Mouse (Mus musculus): ENCODE measurements around the gene C030005K15Rik. TPM values are rescaled to one million over a fixed set of nuclear protein-coding genes. Genes with fewer than 3 reads are reported as not detected.

Gene C030005K15Rik
- polyA plus RNA-seq, 1 experiment = not detected

DNA sequence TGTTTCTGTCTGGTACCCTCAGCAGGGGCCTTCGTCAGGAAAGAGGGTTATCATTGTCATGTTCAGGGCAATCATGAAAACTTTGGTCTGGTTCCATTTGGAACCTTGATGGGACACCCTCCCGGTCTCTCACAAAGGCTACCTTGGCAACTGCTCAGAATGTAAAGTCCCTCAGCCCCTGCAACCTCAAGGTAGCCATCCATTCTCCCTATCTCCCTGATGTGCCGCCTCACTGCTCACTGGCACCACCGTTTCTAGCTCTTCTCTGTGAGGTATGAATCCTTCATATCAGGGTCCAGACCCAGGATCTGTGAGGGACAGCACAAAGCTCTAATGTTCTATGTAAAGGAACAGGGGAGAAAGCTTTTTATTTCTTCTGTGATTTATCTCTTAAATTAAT lies 12.0 kb downstream of the C030005K15Rik start:
- Histone ChIP-seq H3K27ac (ENCODE audit: insufficient read depth, low read length) (no peak overlapping the region), H3K4me1 (ENCODE audit: control insufficient read depth, insufficient read depth, low read length) (no peaks in the 10 kb centered on the region), H3K4me3 (ENCODE audit: insufficient read depth, low read length) (no peak overlapping the region)
- no peak for TF ChIP-seq POLR2A (IDR thresholded peaks at IDR 0.05; ENCODE audit: low read depth, low read length)

DNA sequence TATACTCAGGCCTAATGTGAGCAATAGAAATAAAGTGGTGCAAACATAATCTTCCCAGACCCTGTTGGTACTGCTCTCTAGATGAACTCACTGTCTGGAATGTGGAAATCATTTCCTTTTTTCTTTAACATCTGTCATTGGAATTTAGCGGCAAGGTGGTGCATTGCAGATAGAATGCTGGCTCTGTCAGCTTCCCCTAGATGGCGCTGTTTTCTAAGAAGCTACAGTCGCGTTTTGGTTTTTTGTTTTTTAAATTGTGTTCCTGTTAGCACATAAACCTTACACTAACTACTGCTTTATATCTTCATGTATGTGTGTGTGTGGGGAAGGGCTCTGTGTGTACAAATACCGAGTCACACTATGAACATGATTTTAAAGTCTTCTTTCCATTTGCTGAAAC lies 13.9 kb downstream of the C030005K15Rik start:
- H3K27ac ChIP-seq (ENCODE audit: insufficient read depth, low read length) = no peak overlapping the region
- no peak overlapping the region for H3K4me3 ChIP-seq (ENCODE audit: insufficient read depth, low read length)
- TF ChIP-seq CTCF (IDR thresholded peaks at IDR 0.05; ENCODE audit: borderline replicate concordance, insufficient read depth, low read length) = no peak
- no peak for TF ChIP-seq POLR2A (IDR thresholded peaks at IDR 0.05; ENCODE audit: low read depth, low read length)
- no peaks in the 10 kb centered on the region for H3K4me1 ChIP-seq (ENCODE audit: control insufficient read depth, insufficient read depth, low read length)

DNA sequence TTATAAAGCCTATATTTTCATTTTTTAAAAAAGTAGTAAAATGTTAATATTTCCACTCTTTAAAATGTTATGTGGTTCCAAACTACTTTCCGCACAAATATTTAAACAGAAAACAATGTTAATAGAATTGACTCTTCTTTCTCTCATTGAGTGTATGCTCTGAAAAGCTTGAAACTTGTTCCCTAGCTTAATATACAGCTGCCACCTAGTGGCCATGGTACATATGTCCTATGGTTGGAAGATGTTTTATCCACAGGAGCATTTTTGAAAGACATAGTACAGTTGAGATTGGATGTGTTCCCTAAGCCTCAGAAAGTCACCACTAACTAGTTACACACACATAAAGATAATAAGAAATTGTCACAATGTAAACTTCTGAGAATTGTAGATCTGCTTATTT lies 22.0 kb downstream of the C030005K15Rik start:
- TF ChIP-seq CTCF (IDR thresholded peaks at IDR 0.05; ENCODE audit: borderline replicate concordance, insufficient read depth, low read length) = no peak
- no peak for TF ChIP-seq POLR2A (IDR thresholded peaks at IDR 0.05; ENCODE audit: low read depth, low read length)
- Histone ChIP-seq H3K27ac (ENCODE audit: insufficient read depth, low read length) (no peak overlapping the region), H3K4me1 (ENCODE audit: control insufficient read depth, insufficient read depth, low read length) (no peaks in the 10 kb centered on the region), H3K4me3 (ENCODE audit: insufficient read depth, low read length) (no peak overlapping the region)

DNA sequence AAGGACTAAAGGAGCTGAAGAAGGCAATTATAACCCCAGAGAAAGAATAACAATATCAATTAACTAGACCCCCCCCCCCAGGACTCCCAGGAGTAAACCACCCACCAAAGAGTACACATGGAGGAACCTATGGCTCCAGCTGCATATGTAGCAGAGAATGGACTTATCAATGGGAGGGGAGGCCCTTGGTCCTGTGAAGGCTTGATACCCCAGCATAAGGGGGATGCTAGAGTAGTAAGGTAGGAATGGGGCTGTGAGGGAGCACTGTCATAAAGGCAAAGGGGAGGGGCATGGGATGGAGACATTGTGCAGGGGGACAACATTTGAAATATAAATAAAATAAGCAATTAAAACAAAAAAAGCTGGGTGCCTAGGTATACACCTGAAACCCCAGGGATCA lies 24.2 kb downstream of the C030005K15Rik start:
- Histone ChIP-seq H3K27ac (ENCODE audit: insufficient read depth, low read length) (no peak overlapping the region), H3K4me3 (ENCODE audit: insufficient read depth, low read length) (no peak overlapping the region), H3K4me1 (ENCODE audit: control insufficient read depth, insufficient read depth, low read length) (no peaks in the 10 kb centered on the region)
- TF ChIP-seq CTCF (IDR thresholded peaks at IDR 0.05; ENCODE audit: borderline replicate concordance, insufficient read depth, low read length) (no peak), POLR2A (IDR thresholded peaks at IDR 0.05; ENCODE audit: low read depth, low read length) (no peak)

DNA sequence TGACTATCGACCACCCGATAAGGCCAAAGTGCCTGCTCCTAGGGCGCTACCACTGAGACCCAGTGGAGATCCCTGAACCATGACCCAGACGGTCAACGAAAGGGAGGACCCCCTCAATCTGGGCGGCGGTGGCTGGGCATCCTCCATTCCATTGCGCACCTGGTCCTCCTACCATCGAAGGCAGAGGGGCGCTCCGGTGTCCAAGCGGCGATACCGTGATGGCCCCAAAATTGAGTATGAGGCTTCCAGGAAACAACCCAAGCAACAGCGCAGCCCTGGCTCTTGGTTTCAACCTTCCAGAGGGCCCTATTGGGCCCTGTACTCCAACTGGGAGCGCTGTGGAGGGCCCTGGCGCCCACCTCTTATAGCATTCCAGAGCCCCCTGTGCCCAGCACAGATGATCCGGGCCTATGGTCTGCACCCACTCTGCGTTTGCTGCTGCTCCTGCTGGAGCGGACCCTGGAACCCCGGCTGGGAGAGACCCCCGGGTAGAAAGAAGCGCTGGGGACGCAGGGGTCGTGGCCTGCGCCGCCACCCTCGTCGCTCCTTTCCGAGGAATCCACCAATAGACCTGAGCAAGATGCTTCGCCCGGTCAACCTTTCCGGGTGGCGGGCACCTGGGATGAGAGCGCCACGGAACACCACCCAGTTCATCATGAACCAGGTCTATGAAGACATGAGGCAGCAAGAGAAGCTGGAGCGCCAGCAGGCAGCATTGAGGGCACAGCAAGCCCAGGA lies 33.0 kb downstream of the C030005K15Rik start:
- Histone ChIP-seq H3K4me1 (ENCODE audit: control insufficient read depth, insufficient read depth, low read length) (no peaks in the 10 kb centered on the region), H3K27ac (ENCODE audit: insufficient read depth, low read length) (no peak overlapping the region), H3K4me3 (ENCODE audit: insufficient read depth, low read length) (no peak overlapping the region)
- no peak for TF ChIP-seq CTCF (IDR thresholded peaks at IDR 0.05; ENCODE audit: borderline replicate concordance, insufficient read depth, low read length)
- TF ChIP-seq POLR2A (IDR thresholded peaks at IDR 0.05; ENCODE audit: low read depth, low read length) = no peak

DNA sequence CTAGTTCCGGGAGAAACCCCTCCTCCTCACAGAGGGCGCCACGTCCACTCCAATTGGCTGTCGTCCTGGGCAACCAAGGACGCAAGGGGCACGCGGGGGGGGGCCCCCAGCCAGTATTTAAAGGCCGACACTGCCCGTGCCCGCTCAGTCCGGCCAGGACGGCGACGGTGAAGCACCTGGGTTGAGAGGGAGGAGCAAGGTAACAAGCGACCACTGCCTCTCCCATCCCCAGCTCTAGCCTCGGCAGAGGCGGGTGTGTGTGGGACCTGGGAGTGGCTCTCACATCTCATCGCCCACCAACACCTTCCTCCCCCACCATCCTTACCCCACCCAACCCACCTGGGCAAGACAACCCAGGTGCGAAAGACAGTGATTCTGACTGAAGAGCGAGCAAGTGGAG lies 33.6 kb downstream of the C030005K15Rik start, which contains the start of gene Ccer1:
TSS of gene Ccer1 (plus strand) at position 147 of the 400 bp plus-strand sequence.
- H3K27ac ChIP-seq (ENCODE audit: insufficient read depth, low read length) = no peak within 1 kb of the TSS
- H3K4me3 ChIP-seq (ENCODE audit: insufficient read depth, low read length) = no peak within 1 kb of the TSS
- H3K4me1 ChIP-seq (ENCODE audit: control insufficient read depth, insufficient read depth, low read length) = no peaks in the 10 kb centered on the region
- TF ChIP-seq POLR2A (IDR thresholded peaks at IDR 0.05; ENCODE audit: low read depth, low read length) (no peak), CTCF (IDR thresholded peaks at IDR 0.05; ENCODE audit: borderline replicate concordance, insufficient read depth, low read length) (no peak)

DNA sequence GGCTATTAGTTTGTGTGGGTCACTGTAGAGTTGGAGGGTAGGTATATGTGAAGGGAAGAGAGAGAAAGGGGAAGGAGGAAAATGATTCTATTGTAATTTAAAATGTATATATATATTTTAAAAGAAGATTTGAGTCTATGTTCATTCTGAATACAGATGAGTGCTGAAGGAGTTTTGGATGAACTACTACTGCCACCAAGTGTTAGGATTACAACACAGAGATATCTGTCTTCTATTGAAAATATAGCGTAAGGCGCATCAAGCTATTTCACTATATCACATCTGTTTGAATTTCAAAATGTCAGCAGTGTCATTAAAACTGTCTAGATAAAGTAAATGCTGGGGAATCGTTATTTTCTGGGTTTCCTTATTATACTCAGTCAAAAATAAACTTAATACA lies 37.1 kb downstream of the C030005K15Rik start:
- TF ChIP-seq POLR2A (IDR thresholded peaks at IDR 0.05; ENCODE audit: low read depth, low read length) (no peak), CTCF (IDR thresholded peaks at IDR 0.05; ENCODE audit: borderline replicate concordance, insufficient read depth, low read length) (no peak)
- Histone ChIP-seq H3K4me1 (ENCODE audit: control insufficient read depth, insufficient read depth, low read length) (no peaks in the 10 kb centered on the region), H3K27ac (ENCODE audit: insufficient read depth, low read length) (no peak overlapping the region), H3K4me3 (ENCODE audit: insufficient read depth, low read length) (no peak overlapping the region)

DNA sequence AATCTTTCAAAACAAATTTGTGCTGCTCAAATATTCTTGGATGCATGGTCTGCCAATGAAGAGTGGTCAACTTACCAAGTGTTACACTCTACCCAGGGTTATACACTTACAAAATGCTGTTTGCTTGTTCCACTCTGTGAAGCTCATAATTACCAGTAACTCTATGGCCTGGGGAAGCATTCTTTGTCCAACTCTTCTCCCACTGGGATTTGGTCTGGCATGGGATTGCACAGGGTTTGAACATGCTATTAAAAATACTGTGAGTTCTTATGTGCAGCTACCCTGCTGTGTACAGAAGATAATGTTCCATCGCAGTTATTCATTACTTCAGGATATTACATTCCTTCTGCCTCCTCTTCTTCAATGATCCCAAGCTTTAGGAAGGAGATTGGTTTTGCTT lies 39.4 kb downstream of the C030005K15Rik start:
- Histone ChIP-seq H3K27ac (ENCODE audit: insufficient read depth, low read length) (no peak overlapping the region), H3K4me1 (ENCODE audit: control insufficient read depth, insufficient read depth, low read length) (no peaks in the 10 kb centered on the region), H3K4me3 (ENCODE audit: insufficient read depth, low read length) (no peak overlapping the region)
- TF ChIP-seq CTCF (IDR thresholded peaks at IDR 0.05; ENCODE audit: borderline replicate concordance, insufficient read depth, low read length) = no peak
- TF ChIP-seq POLR2A (IDR thresholded peaks at IDR 0.05; ENCODE audit: low read depth, low read length) = no peak

DNA sequence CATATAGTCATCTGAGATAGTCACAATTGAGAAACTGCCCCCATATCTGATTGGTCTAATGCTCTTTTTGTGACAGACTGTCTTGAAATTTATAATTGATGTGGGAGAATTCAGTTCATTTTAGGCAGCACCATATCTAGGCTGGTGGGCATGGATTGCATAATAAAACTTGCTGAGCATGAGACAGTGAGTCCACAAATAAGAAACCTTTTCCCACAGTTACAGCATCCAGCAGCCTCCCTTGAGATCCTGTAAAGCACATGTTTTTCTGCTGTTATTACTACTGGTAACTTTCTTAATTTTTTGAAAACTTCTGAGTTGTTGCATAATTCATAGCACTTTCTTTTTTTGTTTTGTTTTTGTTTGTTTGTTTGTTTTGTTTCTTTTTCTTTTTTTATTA lies 43.6 kb downstream of the C030005K15Rik start:
- no peaks in the 10 kb centered on the region for H3K4me1 ChIP-seq (ENCODE audit: control insufficient read depth, insufficient read depth, low read length)
- TF ChIP-seq CTCF (IDR thresholded peaks at IDR 0.05; ENCODE audit: borderline replicate concordance, insufficient read depth, low read length) (no peak), POLR2A (IDR thresholded peaks at IDR 0.05; ENCODE audit: low read depth, low read length) (no peak)

More for the DNA sequence above, 43.6 kb downstream of the C030005K15Rik start:
- no peak overlapping the region for H3K27ac ChIP-seq (ENCODE audit: insufficient read depth, low read length)
- no peak overlapping the region for H3K4me3 ChIP-seq (ENCODE audit: insufficient read depth, low read length)

Other genes with a start within 250 kb of the C030005K15Rik start
- gene Dcn, start 247.1 kb downstream of the C030005K15Rik start, polyA plus RNA-seq (2011; ENCODE audit: insufficient read length, low read depth, missing spikeins) = 51.0 and 172 TPM in 2 replicates
- gene Lum, start 161.6 kb downstream of the C030005K15Rik start, polyA plus RNA-seq (2011; ENCODE audit: insufficient read length, low read depth, missing spikeins) = 24.9 and 156 TPM in 2 replicates
- 0.30 TPM in 1 of 2 replicates, not detected in the other for gene Kera, start 119.9 kb downstream of the C030005K15Rik start, polyA plus RNA-seq (2011; ENCODE audit: insufficient read length, low read depth, missing spikeins)
- 0.49 TPM in 1 of 2 replicates, not detected in the other for gene Epyc, start 82.7 kb downstream of the C030005K15Rik start, polyA plus RNA-seq (2011; ENCODE audit: insufficient read length, low read depth, missing spikeins)
- not detected in 2 replicates for gene Ccer1, start 33.7 kb downstream of the C030005K15Rik start, polyA plus RNA-seq (2011; ENCODE audit: insufficient read length, low read depth, missing spikeins)

Measured in embryonic fibroblast, embryonic 13.5 days (primary cell).